Mouse (Mus musculus): ENCODE results near the gene Olfr1307.

The Olfr1307 gene

GRCm38 (mm10) chr2:111949340-111949739 is at the start of gene Olfr1307:
Gene Olfr1307 (minus strand): TSS chr2:111949440.
- DNase-seq (ENCODE audit: low read depth, low spot score): no peak

- DNase-seq (ENCODE audit: low read depth, low spot score): no peak
Observed at GRCm38 (mm10) chr2:111990181-111990580, 40.9 kb upstream of the Olfr1307 start, which contains the start of gene Olfr1309. Gene Olfr1309 (minus strand): TSS chr2:111990281.

GRCm38 (mm10) chr2:111964844-111965243 is 15.6 kb upstream of the Olfr1307 start, which contains the start of gene Olfr1308:
Gene Olfr1308 (minus strand): TSS chr2:111964944.
- no peak for DNase-seq (ENCODE audit: low read depth, low spot score)

GRCm38 (mm10) chr2:111916171-111916570 is 33.1 kb downstream of the Olfr1307 start, which contains the start of gene Olfr1306:
Gene Olfr1306 (minus strand): TSS chr2:111916271.
- no peak for DNase-seq (ENCODE audit: low read depth, low spot score)

Data from R1 (cell line).